Mouse (Mus musculus) neutrophil, adult 5-6 weeks (primary cell): ENCODE results near the gene Aurkb. TPM values are rescaled to one million over a fixed set of nuclear protein-coding genes. Genes with fewer than 3 reads are reported as not detected.

Experiments
- ATAC-seq: fragments of 151-379, 151-347 bp; 2 replicates; pipeline ENCODE4 v1.8.0; 2017; ENCODE audit warnings: mild to moderate bottlenecking, moderate TSS enrichment; ENCODE audit not compliant: insufficient number of reproducible peaks, poor library complexity, low FRiP score, severe bottlenecking; ENCODE audit errors: extremely low read depth
- total RNA-seq: library from RNA; stranded (forward); fragments of 200-1000 nt; gene quantifications from 2 replicates; pipeline ENCODE4 v1.2.3, GENCODE M21; 2017

Aurkb gene
- total RNA-seq, 1 experiment from 2014 or later: 5.5 TPM

DNA sequence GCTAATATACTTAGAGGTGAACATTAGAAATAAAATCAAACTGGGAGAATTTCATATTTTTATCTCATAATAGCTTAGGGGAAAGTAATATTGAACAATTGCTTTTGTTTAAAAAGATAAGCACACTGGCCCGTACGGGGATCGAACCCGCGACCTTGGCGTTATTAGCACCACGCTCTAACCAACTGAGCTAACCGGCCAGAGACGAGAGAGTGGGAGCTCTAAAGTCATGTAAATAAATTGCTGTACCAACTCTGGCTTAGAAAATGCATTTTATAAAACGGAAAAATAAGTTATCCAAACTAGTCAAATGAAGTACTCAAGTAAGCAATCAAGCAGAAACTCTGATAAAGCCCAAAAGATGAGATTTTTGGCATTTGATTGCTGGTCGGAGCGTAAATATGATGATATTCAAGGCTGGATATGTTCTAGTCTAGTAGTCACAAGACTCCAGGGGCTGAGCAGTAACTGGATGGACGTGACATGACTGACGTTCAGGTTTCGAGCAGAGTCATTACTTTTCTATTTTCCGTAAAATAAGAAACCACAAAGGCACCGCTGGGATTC lies 16.8 kb downstream of the Aurkb start:
- no peak for ATAC-seq

DNA sequence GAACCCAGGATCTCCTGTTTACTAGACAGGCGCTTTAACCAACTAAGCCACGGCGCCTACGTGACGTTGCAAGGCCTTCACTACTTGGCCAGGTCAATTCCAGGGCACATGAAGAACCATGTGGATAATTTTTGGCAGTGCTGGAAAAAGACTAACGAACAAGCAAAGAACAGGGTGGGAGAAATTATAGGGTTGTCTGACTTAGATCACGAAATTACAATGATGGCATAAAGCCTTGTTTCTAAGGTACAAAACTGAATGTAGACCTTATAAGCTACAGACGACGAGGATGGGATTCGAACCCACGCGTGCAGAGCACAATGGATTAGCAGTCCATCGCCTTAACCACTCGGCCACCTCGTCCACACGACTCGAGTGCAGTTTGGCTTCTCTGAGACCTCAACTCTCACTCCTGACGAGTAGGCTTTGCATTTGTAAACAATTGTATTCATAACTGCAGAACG lies 17.3 kb downstream of the Aurkb start:
- peak; percentile 11 for ATAC-seq

DNA sequence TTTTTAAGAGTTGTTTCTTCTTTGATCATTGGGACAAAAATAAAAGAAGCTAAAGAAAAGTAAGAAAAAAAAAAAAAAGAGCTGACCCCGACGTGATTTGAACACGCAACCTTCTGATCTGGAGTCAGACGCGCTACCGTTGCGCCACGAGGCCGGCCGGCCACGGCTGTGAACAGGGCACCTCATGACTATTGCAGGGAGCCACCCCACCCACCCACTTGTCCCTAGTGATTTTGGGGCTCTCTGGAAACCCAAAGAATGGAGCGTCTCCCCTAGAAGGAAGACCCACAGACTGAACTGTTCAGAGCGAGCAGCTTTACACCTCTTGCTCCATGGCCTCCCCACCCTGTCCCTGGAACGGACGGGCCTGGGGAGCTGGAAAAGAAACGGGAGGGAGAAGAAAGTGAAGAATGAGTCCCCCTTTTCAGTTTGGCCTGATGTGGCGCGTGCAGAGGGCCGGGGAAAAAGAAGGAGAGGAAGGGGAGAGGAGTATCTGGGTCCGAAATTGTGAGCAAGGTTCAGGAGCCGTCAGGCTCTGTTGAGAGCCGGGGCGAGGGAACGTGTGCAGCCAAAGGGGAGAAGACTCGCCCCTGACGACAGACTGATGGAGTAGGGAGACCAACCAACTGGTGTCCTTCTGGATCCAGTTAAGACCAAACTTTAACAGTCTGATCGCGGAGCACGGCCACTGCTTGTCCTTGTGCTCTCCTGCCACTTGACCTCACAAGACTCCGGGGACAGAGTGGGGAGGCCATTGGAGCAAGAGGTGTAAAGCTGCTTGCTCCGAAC lies 18.2 kb downstream of the Aurkb start:
- no peak for ATAC-seq

- no peak for ATAC-seq
These were observed 19.0 kb downstream of the Aurkb start for GRCm38 (mm10) chr11:69064259-69065133.

DNA sequence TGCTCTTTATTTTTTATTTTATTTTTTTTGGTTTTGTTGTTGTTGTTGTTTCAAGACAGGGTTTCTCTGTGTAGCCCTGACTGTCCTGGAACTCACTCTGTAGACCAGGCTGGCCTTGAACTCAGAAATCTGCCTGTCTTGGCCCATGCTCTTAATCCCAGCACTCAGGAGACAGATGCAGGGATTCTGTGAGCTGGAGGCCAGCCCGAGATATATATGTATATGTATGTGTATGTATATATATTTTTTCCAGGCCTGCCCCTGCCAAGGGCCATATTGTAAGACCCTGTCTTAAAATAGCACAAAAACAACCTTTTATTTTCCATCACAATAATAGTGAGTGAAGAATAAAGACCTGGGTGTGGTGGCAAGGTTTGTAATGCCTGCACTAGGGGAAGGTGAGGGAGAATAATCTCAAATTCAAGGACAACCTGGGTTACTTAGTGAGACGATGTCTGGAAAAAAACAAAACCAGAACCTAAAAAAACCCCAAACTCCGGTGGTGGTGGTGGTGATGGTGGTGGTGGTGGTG lies 20.0 kb downstream of the Aurkb start:
- no peak for ATAC-seq

GRCm38 (mm10) chr11:69066163-69066861 lies 20.9 kb downstream of the Aurkb start:
- ATAC-seq: no peak

GRCm38 (mm10) chr11:69066956-69067355 lies 21.5 kb downstream of the Aurkb start:
- peak; percentile 45 for ATAC-seq

- ATAC-seq: no peak
These were observed 22.2 kb downstream of the Aurkb start for GRCm38 (mm10) chr11:69067601-69068000.

DNA sequence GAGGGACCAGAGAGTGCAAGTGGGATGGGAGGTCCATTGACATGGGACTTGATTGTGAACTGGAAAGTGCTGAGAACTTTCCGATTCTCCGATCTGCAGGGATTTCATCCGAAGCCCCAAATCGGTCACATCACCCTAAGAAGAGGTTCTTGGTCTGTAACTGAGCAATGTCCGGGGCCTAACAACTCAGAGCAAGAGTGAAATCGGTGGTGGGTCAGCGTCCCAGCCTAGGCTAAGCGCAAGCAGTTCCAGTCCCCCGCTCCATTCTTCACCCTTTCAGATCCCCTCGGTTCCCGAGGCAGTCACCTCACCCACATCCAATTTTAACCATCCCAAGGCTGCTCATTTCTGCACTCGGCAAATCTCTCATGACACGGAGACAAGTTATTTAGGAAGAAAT lies 24.6 kb downstream of the Aurkb start:
- ATAC-seq: no peak

- ATAC-seq: peak; percentile 70
These were observed 25.3 kb downstream of the Aurkb start, which contains the start of gene Tmem107 for GRCm38 (mm10) chr11:69070590-69071222. Gene Tmem107 (plus strand): TSS chr11:69070806.

DNA sequence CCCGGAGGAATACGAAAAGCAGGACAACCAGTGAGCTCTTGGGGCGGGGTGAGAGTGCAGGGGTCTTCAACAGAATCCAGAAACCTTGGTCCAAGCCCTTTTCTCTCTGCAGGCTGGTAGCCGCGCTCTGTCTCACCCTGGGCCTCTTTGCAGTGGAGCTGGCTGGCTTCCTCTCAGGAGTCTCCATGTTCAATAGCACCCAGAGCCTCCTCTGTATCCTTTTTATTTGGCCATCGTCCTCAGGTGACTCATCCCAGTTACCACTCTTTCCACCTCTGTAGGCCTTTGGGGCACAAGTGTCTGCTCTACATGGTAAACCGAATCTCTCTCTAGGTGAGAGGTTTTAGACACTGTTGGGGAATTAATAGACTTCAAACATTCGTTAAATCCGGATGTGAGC lies 25.8 kb downstream of the Aurkb start:
- ATAC-seq: no peak

- ATAC-seq: no peak
These were observed 26.8 kb downstream of the Aurkb start for GRCm38 (mm10) chr11:69072234-69072633.

DNA sequence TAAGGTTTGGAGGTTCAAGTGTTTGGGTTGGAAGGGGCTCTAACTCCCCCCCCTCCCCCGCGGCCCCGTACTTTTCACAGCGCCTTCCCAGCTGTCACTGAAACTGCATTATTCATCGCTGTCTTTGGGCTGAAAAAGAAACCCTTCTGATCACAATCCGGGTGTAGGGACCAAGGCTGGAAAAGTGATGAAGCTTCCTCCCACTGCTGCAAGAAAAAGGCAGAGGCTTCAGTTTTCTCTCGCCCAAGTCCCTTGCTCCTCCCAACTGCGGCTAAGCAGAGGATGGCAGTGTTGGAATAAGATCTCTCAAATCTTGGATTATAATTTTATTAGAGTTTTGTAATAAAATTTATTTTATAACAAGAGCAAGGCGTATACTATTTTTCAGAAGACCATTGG lies 27.2 kb downstream of the Aurkb start:
- ATAC-seq: no peak

DNA sequence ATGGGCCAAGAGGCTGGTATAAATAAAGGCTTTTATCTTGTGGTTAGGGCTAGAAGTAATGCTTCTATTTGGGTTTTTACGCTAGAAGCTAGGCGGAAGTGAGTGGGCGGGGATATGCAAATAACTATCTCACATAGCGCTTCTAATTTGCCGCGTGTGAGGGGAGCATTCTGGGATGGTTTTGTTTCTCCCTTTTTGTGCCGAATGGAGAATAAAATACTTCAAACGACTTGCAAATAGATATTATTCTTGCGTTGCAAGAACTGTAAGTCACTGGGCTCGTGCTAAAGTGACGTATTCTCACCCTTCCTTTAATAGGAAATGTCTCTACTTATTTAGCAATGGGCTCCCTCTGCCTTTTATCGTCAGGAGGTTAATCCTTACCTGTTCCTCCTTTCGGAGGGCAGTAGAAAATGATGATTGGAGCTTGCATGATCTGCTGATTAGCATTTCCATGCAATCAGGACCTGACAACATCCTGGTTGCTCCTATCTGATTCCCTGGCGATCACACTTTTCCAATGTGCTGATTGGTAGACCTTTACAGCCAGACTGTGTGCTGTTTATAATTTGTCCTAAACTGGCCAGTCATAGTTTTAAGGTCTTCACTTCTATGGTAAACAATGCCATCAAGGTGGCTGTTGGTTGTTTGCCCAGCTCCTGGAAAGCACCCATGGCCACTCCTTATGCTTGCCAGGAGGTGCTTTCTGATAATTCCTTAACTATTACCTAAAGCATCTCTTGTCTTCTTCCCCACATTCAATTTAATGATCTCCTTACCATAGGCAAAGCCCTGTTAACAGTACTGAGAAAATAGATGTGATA lies 27.8 kb downstream of the Aurkb start:
- ATAC-seq: peak; percentile 65

- ATAC-seq: no peak
These were observed 28.7 kb downstream of the Aurkb start for GRCm38 (mm10) chr11:69073951-69074775.

DNA sequence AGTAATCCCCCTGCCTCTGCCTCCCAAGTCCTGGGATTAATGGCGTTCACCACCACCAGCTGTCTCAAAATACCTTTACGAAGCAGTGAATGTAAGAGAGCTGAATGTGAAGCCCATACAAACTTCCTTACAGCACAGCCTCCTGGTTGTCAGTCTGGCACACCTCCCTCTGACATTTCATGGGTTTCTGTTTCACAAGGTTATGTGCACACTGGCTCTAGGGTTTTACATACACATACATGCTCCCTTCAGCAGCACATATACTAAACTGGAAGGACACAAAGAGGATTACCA lies 29.3 kb downstream of the Aurkb start:
- no peak for ATAC-seq
